Mouse (Mus musculus) liver, postnatal 0 days (tissue): Measurements from ENCODE around the gene 2010300C02Rik.

Experiments
- CTCF ChIP-seq: sonication (generic); IDR thresholded peaks from 2 replicates; pipeline ENCODE4 v1.5.1; 2016; ENCODE audit warnings: antibody characterized with exemption, low read depth
- EP300 ChIP-seq: IDR thresholded peaks from 2 replicates; pipeline ENCODE4 v1.6.1; 2016; ENCODE audit warnings: antibody characterized with exemption, low read depth, mild to moderate bottlenecking

- TF ChIP-seq EP300 (no peak), CTCF (peak; percentile 44)
These were observed 29.2 kb downstream of the 2010300C02Rik start for GRCm38 (mm10) chr1:37690665-37691064.
